Mouse (Mus musculus) heart, embryonic 13.5 days (tissue): Measurements from ENCODE around the gene Hoxa5. TPM values are rescaled to one million over a fixed set of nuclear protein-coding genes. Genes with fewer than 3 reads are reported as not detected.

Experiments
- ATAC-seq: fragments of 200-750 bp; cut with Nextera tagmentation; 2 replicates; pipeline ENCODE4 v1.8.0; 2017; ENCODE audit warnings: moderate TSS enrichment; ENCODE audit not compliant: insufficient number of reproducible peaks, low FRiP score, low TSS enrichment; ENCODE audit errors: extremely low read depth
- H3K27ac ChIP-seq: fragments of 300-500 bp; sonication (generic); replicated peaks from 2 replicates; pipeline ENCODE4 v1.5.1; 2015; ENCODE audit warnings: moderate library complexity, mild to moderate bottlenecking, inconsistent platforms
- H3K27me3 ChIP-seq: fragments of 300-500 bp; sonication (generic); replicated peaks from 2 replicates; pipeline ENCODE4 v1.6.1; 2015; ENCODE audit warnings: mild to moderate bottlenecking, inconsistent platforms
- H3K36me3 ChIP-seq: fragments of 300-500 bp; sonication (generic); 2 replicates; pipeline ENCODE4 v1.6.1; 2015; ENCODE audit warnings: mild to moderate bottlenecking, inconsistent platforms
- H3K4me1 ChIP-seq: fragments of 300-500 bp; sonication (generic); 2 replicates; pipeline ENCODE4 v1.6.1; 2015; ENCODE audit warnings: inconsistent platforms
- H3K4me2 ChIP-seq: fragments of 300-500 bp; sonication (generic); 2 replicates; pipeline ENCODE4 v1.6.1; 2015; ENCODE audit warnings: inconsistent platforms, mild to moderate bottlenecking, moderate library complexity
- H3K4me3 ChIP-seq: fragments of 300-500 bp; sonication (generic); 2 replicates; pipeline ENCODE4 v1.5.1; 2015; ENCODE audit warnings: moderate library complexity, mild to moderate bottlenecking, inconsistent platforms
- H3K9ac ChIP-seq: fragments of 300-500 bp; sonication (generic); 2 replicates; pipeline ENCODE4 v1.6.1; 2015; ENCODE audit warnings: inconsistent platforms, mild to moderate bottlenecking, moderate library complexity
- H3K9me3 ChIP-seq: fragments of 300-500 bp; sonication (generic); 2 replicates; pipeline ENCODE4 v1.6.1; 2016; ENCODE audit warnings: inconsistent platforms
- WGBS: fragments of 180-500 bp; shearing (Covaris S2); methylation state at CpG from one replicate; pipeline ENCODE4 v1.1.7; 2015; ENCODE audit warnings: mixed read lengths; 5-methylcytosine and 5-hydroxymethylcytosine counted together
- polyA plus RNA-seq: library from polyadenylated mRNA; unstranded; fragments of >200 nt; fragmentation: Nextera tagmentation; extraction: Ambion mirVana; gene quantifications from 2 replicates; pipeline ENCODE4 v1.2.1, GENCODE M21; 2015

Hoxa5 gene
- polyA plus RNA-seq, 1 experiment from 2014 or later: 5.9 TPM

DNA sequence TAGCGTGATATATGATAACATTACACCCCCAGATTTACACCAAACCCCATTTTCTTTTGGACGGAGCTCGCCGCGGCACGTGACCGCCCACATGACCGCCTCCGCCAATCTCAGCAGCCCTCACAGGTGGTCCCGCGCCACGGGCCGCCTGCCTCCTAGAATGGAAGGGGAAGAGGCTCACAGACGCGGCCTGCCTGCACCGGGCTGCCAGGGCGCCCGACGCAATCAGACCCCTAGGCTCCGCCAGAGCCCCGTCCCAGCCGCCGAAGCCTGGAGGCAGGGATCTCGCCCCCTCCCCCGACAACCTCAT lies 13.0 kb upstream of the Hoxa5 start:
- no peak for ATAC-seq
- H3K4me2 ChIP-seq: peak overlapping the region; percentile 62
- H3K27ac ChIP-seq: no peak overlapping the region
- H3K9me3 ChIP-seq: no peaks in the 10 kb centered on the region
- H3K4me1 ChIP-seq: peaks cover 28% of the 10 kb centered on the region
- under 1% methylated on average over 25 of the region's 25 CpGs for WGBS
- peaks cover 100% of the 10 kb centered on the region for H3K27me3 ChIP-seq
- no peaks in the 10 kb centered on the region for H3K36me3 ChIP-seq
- no peak overlapping the region for H3K9ac ChIP-seq
- peak overlapping the region; percentile 43 for H3K4me3 ChIP-seq

DNA sequence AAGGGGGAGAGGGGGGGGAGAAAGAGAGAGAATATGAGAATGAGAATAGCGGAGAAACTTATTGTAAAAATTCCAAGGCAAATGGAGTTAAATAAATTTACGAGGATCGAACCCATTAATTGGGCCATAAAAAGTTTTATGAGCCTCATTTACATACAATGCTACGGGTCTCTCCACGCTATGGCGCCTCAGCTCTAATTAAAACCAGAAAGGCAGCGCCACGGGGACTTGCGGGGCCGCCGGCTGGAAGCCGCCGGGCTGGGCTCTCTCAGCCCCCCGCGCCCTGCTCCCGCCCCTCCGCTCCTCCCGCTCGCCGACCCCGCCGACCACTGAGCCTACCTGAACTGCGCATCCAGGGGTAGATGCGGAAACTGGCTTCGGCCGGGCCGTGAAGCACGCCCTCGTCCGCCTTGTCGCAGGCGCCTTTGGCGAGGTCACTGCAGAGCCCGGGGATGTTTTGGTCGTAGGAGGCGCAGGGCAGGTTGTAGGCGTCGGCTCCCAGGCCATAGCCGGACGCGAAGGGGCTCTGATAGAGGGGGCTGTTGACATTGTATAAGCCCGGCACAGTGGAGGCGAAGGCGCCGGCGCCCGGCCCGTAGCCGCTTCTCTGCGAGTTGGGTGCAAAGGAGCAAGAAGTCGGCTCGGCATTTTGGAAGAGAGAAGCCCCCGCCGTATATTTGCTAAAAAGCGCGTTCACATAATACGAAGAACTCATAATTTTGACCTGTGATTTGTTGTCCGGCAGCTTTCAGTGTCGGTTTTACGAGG lies 12.5 kb upstream of the Hoxa5 start:
- H3K27me3 ChIP-seq: peaks cover 100% of the 10 kb centered on the region
- H3K9me3 ChIP-seq: no peaks in the 10 kb centered on the region
- no peaks in the 10 kb centered on the region for H3K36me3 ChIP-seq
- peaks cover 27% of the 10 kb centered on the region for H3K4me1 ChIP-seq
- H3K27ac ChIP-seq: no peak overlapping the region
- peak overlapping the region; percentile 43 for H3K4me3 ChIP-seq
- H3K9ac ChIP-seq: 0 out of 2 replicates have a peak overlapping the region, but pooled peaks have one; percentile 38
- ATAC-seq: no peak
- peak overlapping the region; percentile 62 for H3K4me2 ChIP-seq
- WGBS: 2% methylated on average over 60 of the region's 60 CpGs

- 3% methylated on average over 30 of the region's 30 CpGs for WGBS
- H3K27me3 ChIP-seq: peaks cover 100% of the 10 kb centered on the region
- H3K4me3 ChIP-seq: 0 out of 2 replicates have a peak overlapping the region, but pooled peaks have one; percentile 13
- H3K27ac ChIP-seq: no peak overlapping the region
- no peaks in the 10 kb centered on the region for H3K36me3 ChIP-seq
- no peak overlapping the region for H3K9ac ChIP-seq
- H3K9me3 ChIP-seq: no peaks in the 10 kb centered on the region
- H3K4me2 ChIP-seq: peak overlapping the region; percentile 24; the same call in 1 of the 2 replicates
- H3K4me1 ChIP-seq: peaks cover 27% of the 10 kb centered on the region
- no peak for ATAC-seq
These were observed 11.6 kb upstream of the Hoxa5 start for GRCm38 (mm10) chr6:52215771-52216535.

GRCm38 (mm10) chr6:52215070-52215469 lies 10.7 kb upstream of the Hoxa5 start:
- H3K4me3 ChIP-seq: no peak overlapping the region
- H3K4me1 ChIP-seq: peaks cover 27% of the 10 kb centered on the region
- 17% methylated on average over 3 of the region's 3 CpGs for WGBS
- peaks cover 100% of the 10 kb centered on the region for H3K27me3 ChIP-seq
- no peaks in the 10 kb centered on the region for H3K9me3 ChIP-seq
- H3K27ac ChIP-seq: no peak overlapping the region
- H3K9ac ChIP-seq: no peak overlapping the region
- H3K4me2 ChIP-seq: no peak overlapping the region
- no peak for ATAC-seq
- H3K36me3 ChIP-seq: no peaks in the 10 kb centered on the region

DNA sequence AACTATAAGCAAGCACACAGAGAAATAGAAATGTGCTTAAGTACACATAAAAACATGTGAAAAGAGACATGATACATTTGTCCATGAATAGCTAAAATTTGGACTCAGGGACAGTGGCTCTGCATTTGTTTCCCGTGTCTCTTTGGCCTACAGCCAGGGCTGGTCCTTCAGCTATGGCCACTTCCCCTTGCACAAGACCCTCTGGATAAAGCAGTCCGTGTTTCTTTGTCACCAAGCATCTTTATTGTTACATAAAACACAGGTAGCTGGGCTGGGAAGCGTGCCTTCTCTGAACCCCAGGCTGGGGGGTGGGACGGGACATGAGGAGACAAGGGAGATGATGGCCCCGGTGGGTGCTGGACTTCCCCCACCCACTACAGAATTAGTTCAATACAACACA lies 9.9 kb upstream of the Hoxa5 start:
- no peak overlapping the region for H3K4me2 ChIP-seq
- WGBS: 19% methylated on average over 5 of the region's 5 CpGs
- H3K27me3 ChIP-seq: peaks cover 100% of the 10 kb centered on the region
- H3K4me1 ChIP-seq: peaks cover 27% of the 10 kb centered on the region
- no peaks in the 10 kb centered on the region for H3K36me3 ChIP-seq
- no peak for ATAC-seq
- H3K27ac ChIP-seq: no peak overlapping the region
- H3K4me3 ChIP-seq: no peak overlapping the region
- no peaks in the 10 kb centered on the region for H3K9me3 ChIP-seq
- no peak overlapping the region for H3K9ac ChIP-seq

GRCm38 (mm10) chr6:52213119-52213986 lies 9.0 kb upstream of the Hoxa5 start, which contains the start of the genes Hoxa3 and Gm28308:
TSS of gene Hoxa3 (minus strand) at chr6:52213336.
TSS of gene Gm28308 (minus strand) at chr6:52213339.
- no peaks in the 10 kb centered on the region for H3K36me3 ChIP-seq
- ATAC-seq: no peak
- no peaks in the 10 kb centered on the region for H3K9me3 ChIP-seq
- H3K27ac ChIP-seq: no peak within 1 kb of the TSS
- H3K9ac ChIP-seq: no peak within 1 kb of the TSS
- H3K4me2 ChIP-seq: peak within 1 kb of the TSS; percentile 53
- H3K4me3 ChIP-seq: peak within 1 kb of the TSS; percentile 41
- WGBS: 2% methylated on average over 38 of the region's 38 CpGs
- H3K27me3 ChIP-seq: peaks cover 100% of the 10 kb centered on the region
- peaks cover 32% of the 10 kb centered on the region for H3K4me1 ChIP-seq

DNA sequence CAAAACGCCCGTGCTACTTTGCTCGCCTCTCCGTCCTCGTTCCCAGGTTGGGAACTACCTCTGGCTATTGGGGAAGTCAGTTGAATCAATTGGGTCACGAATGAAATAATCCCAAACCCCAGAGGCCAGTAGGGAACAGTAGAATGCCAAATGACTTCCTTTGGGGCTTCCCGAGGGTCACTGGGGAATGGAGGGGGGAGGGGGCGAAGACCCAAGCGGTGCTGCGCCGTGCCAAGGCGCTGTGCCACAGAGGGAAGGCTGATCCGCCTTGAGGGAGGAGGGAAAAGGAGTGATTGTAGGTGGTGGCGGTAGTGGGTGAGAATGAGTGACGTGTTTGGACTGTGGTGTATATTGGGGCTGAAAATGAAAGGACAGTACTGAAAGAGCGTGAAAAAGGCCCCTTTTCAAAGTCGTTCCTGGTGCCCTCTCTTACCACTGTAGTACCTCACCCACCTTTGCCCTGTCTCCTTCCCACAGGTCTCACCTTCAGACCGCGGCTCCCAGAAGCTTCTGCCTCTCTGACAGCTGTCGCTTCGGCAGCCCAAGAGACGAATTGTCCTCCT lies 8.2 kb upstream of the Hoxa5 start:
- Histone ChIP-seq H3K9me3 (no peaks in the 10 kb centered on the region), H3K36me3 (no peaks in the 10 kb centered on the region), H3K27me3 (peaks cover 100% of the 10 kb centered on the region), H3K4me1 (peaks cover 34% of the 10 kb centered on the region), H3K4me2 (peak overlapping the region; percentile 53), H3K27ac (no peak overlapping the region), H3K4me3 (peak overlapping the region; percentile 41), H3K9ac (no peak overlapping the region)
- ATAC-seq: no peak
- WGBS: 1% methylated on average over 22 of the region's 22 CpGs

GRCm38 (mm10) chr6:52211961-52212360 lies 7.6 kb upstream of the Hoxa5 start:
- ATAC-seq: no peak
- 3% methylated on average over 13 of the region's 13 CpGs for WGBS

DNA sequence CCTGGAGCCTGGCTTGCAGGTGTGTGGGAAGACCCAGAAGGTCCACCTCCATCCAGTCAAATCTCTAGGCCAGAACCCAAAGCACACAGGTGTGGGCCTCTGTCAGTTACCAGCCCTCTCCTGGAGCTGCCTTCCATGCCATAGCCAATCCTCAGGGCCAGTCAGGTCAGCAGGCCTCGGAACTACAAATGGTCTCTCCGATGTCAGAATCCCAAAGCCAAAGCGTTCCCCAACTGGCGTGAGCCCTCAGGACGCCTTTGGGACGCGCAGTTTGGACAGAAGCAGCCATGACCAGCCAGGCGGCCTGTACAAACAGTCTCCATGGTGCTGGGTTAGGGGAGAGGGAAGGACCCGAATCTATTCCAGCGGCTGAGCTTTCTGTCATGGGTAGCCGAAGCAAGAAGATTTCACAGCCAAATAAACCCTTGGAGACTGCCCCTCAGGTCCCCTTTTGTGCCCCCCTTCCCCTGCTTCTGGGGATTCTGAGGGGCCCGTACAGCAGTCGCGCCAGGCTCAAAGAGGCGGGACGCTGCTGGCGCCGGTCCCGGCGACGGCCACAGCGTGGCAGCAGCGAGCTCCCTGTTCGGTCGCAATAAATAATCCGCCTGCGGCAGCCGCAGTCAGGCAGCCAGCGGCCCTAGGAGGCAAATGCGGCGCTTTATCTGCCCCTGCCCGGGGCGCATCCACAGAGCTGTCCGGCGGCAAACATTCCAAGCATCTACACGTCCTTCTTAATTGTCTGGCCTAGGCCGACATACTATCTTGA lies 7.0 kb upstream of the Hoxa5 start:
- ATAC-seq: no peak; the same call in 1 of the 2 replicates
- peak overlapping the region; percentile 41 for H3K4me3 ChIP-seq

More at GRCm38 (mm10) chr6:52211961-52212360, 7.6 kb upstream of the Hoxa5 start:
- no peak overlapping the region for H3K27ac ChIP-seq
- H3K9ac ChIP-seq: peak overlapping the region; percentile 34; the same call in 1 of the 2 replicates
- peak overlapping the region; percentile 41 for H3K4me3 ChIP-seq
- H3K9me3 ChIP-seq: no peaks in the 10 kb centered on the region
- H3K27me3 ChIP-seq: peaks cover 100% of the 10 kb centered on the region
- H3K4me1 ChIP-seq: peaks cover 27% of the 10 kb centered on the region
- H3K4me2 ChIP-seq: peak overlapping the region; percentile 53
- no peaks in the 10 kb centered on the region for H3K36me3 ChIP-seq

GRCm38 (mm10) chr6:52209685-52210046 lies 5.3 kb upstream of the Hoxa5 start:
- H3K27ac ChIP-seq: no peak overlapping the region
- no peaks in the 10 kb centered on the region for H3K36me3 ChIP-seq
- peaks cover 27% of the 10 kb centered on the region for H3K4me1 ChIP-seq
- H3K9me3 ChIP-seq: no peaks in the 10 kb centered on the region
- WGBS: 14% methylated on average over 12 of the region's 12 CpGs
- H3K9ac ChIP-seq: no peak overlapping the region
- ATAC-seq: no peak
- H3K4me2 ChIP-seq: no peak overlapping the region
- peaks cover 100% of the 10 kb centered on the region for H3K27me3 ChIP-seq
- H3K4me3 ChIP-seq: no peak overlapping the region

More for the DNA sequence above, 7.0 kb upstream of the Hoxa5 start:
- peak overlapping the region; percentile 34; the same call in 1 of the 2 replicates for H3K9ac ChIP-seq
- H3K36me3 ChIP-seq: no peaks in the 10 kb centered on the region
- no peaks in the 10 kb centered on the region for H3K9me3 ChIP-seq
- peaks cover 23% of the 10 kb centered on the region for H3K4me1 ChIP-seq
- H3K4me2 ChIP-seq: peak overlapping the region; percentile 53
- 2% methylated on average over 37 of the region's 37 CpGs for WGBS
- H3K27ac ChIP-seq: no peak overlapping the region
- peaks cover 100% of the 10 kb centered on the region for H3K27me3 ChIP-seq
